Mouse (Mus musculus) myocyte (in vitro differentiated cells): ENCODE measurements at regions not wholly inside any gene's neighbourhood (a gene's known extent, or its start where the extent isn't known, plus 50 kb on each side); places are given as distances from the start of the nearest gene placed in this dataset.

Experiments used
- MYOG ChIP-seq, 3 experiments: IDR thresholded peaks; one replicate each; pipeline ENCODE4 v1.6.1; 2011; ENCODE audit warnings: control low read depth in 2 of 3, low read depth in 2 of 3, mild to moderate bottlenecking in 2 of 3; ENCODE audit not compliant: insufficient read length in 2 of 3, control insufficient read depth in 1 of 3, insufficient read depth in 1 of 3
- POLR2AphosphoS2 ChIP-seq: IDR thresholded peaks from one replicate; pipeline ENCODE4 v1.6.1; 2011; ENCODE audit warnings: low read depth, control low read depth; ENCODE audit not compliant: insufficient read length
- REST ChIP-seq: IDR thresholded peaks from one replicate; pipeline ENCODE4 v1.6.1; 2011; ENCODE audit warnings: mild to moderate bottlenecking, control low read depth, moderate library complexity; ENCODE audit not compliant: insufficient read depth, insufficient read length
- TCF12 ChIP-seq: IDR thresholded peaks from one replicate; pipeline ENCODE4 v1.6.1; 2011; ENCODE audit warnings: mild to moderate bottlenecking, control low read depth; ENCODE audit not compliant: poor library complexity, insufficient read depth, severe bottlenecking

DNA sequence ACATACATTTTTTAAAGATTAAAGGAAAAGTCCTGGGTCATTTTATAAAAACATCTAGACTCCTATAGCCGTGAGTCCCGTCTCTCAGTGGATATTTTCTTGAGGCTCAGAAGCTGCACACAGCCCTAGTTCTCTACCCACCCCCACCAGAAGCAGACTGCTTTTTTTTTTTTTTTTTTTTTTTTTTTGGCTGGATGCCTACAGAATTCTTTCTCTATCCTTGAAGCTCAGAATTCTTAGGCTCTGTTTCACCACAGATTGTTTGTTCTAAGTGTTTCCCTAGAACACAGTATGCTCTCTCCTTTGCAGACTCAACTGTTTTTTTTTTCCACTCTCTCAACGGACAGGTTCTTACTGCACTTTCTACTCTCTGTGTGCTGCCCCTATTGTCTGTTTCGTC lies 191.3 kb upstream of the Myocd start:
- TF ChIP-seq TCF12 (no peak), REST (no peak), POLR2AphosphoS2 (no peak), MYOG (IDR thresholded peaks at IDR 0.05; ENCODE audit: control insufficient read depth in 1 of 3, insufficient read depth in 1 of 3, insufficient read length in 2 of 3, low read depth in 2 of 3) (no peak)
